Mouse (Mus musculus): ENCODE measurements at regions not wholly inside any gene's neighbourhood (a gene's known extent, or its start where the extent isn't known, plus 50 kb on each side); places are given as distances from the start of the nearest gene placed in this dataset.

- no peak for TF ChIP-seq POLR2A (IDR thresholded peaks at IDR 0.05; ENCODE audit: extremely low read depth, insufficient read depth, low read length)
- TF ChIP-seq CTCF (IDR thresholded peaks at IDR 0.05; ENCODE audit: low read depth, low read length), result peak; percentile 63
Observed at GRCm38 (mm10) chr10:16637006-16637405, 1086.0 kb upstream of the Cited2 start.
